Mouse (Mus musculus): ENCODE measurements around the gene Gale. TPM values are rescaled to one million over a fixed set of nuclear protein-coding genes. Genes with fewer than 3 reads are reported as not detected.
"Not testable (repeated sequence)": the region's sequence is repeated elsewhere in the genome, so short reads cannot be mapped to it uniquely, and the experiment has no call there.

Gene Gale
- polyA plus RNA-seq, 1 experiment from 2014 or later = 62.2 TPM

DNA sequence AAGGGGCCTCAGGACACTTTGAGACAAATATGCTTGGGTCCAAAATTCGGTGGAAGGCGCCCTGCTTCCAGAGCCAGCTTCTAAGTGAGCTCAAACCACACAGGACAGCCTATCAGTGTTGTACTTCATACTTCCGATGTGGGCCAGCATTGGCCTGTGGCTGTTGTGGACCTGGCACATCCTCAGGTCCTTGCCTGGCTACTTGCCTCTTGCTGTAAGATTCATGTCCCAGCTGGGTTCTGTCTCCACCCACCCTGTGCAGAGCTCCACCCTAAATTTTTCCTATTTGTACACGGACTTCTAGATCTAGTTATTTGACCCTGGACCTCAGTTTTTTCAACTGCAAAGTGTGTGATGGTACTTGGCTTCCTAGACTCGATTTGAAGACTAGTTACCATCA lies 28.0 kb upstream of the Gale start:
- Histone ChIP-seq H3K9ac (ENCODE audit: low read length) (no peak overlapping the region), H3K4me3 (ENCODE audit: low read depth, low read length) (no peak overlapping the region), H3K9me3 (ENCODE audit: control insufficient read depth, low read length) (no peaks in the 10 kb centered on the region), H3K27me3 (replicated peaks; ENCODE audit: control insufficient read depth, insufficient read depth, low read length) (no peaks in the 10 kb centered on the region), H3K27ac (ENCODE audit: low read depth) (no peak overlapping the region), H3K36me3 (ENCODE audit: control insufficient read depth, insufficient read depth, low read length) (peaks cover 50% of the 10 kb centered on the region), H3K4me1 (replicated peaks; ENCODE audit: control insufficient read depth, insufficient read depth, low read length) (no peaks in the 10 kb centered on the region), H3K4me2 (ENCODE audit: low read length) (no peak overlapping the region)
- no peak for ATAC-seq (replicated peaks; ENCODE audit: low FRiP score, low TSS enrichment, low read depth)
- WGBS = 67% methylated on average over 5 of the region's 5 CpGs
- DNase-seq (ENCODE audit: low spot score) = no peak

DNA sequence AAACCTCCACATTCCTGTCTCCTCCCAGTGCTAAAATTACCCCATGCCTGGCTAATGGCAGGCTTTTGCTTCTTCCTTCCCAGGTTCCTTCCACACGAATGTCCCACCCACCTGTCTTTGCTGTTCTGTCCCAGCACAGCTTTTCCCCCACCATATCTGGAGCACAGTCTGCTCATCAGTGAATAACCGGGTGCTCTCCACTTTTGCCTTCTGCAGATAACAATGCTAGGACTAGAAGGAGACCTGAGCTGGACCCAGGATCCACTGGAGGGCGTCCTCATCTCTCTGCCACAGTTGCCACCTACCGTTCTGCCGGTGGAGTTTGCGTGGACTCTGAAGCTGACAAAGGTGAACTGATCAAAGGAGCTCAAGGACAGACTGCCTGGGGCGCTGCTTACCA lies 24.7 kb upstream of the Gale start:
- peaks cover 42% of the 10 kb centered on the region for H3K36me3 ChIP-seq (ENCODE audit: control insufficient read depth, insufficient read depth, low read length)

DNA sequence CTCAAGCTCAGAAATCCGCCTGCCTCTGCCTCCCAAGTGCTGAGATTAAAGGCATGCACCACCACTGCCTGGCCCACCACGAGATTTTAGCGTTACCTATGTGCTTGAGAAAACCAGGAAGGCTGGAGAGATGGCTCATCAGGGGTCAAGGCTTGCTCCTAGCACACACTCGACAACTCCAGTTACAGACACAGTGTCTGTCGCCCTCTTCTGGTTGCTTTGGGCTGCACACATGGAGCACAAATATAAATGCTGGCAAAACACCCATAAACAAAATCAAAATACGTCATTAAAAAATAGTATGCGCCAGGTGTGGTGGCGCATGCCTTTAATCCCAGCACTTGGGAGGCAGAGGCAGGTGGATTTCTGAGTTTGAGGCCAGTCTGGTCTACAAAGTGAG lies 22.5 kb upstream of the Gale start:
- H3K27me3 ChIP-seq (replicated peaks; ENCODE audit: control insufficient read depth, insufficient read depth, low read length); H3K9me3 ChIP-seq (ENCODE audit: control insufficient read depth, low read length); H3K4me2 ChIP-seq (ENCODE audit: low read length); H3K27ac ChIP-seq (ENCODE audit: low read depth); DNase-seq (ENCODE audit: low spot score); H3K9ac ChIP-seq (ENCODE audit: low read length); H3K4me1 ChIP-seq (replicated peaks; ENCODE audit: control insufficient read depth, insufficient read depth, low read length); H3K4me3 ChIP-seq (ENCODE audit: low read depth, low read length); ATAC-seq (replicated peaks; ENCODE audit: low FRiP score, low TSS enrichment, low read depth): not testable (repeated sequence)
- 85% methylated on average over 8 of the region's 8 CpGs for WGBS
- peaks cover 28% of the 10 kb centered on the region for H3K36me3 ChIP-seq (ENCODE audit: control insufficient read depth, insufficient read depth, low read length)

More for the DNA sequence above, 24.7 kb upstream of the Gale start:
- no peak overlapping the region for H3K4me2 ChIP-seq (ENCODE audit: low read length)
- DNase-seq (ENCODE audit: low spot score) = no peak
- H3K27ac ChIP-seq (ENCODE audit: low read depth) = no peak overlapping the region
- H3K4me3 ChIP-seq (ENCODE audit: low read depth, low read length) = no peak overlapping the region
- H3K27me3 ChIP-seq (replicated peaks; ENCODE audit: control insufficient read depth, insufficient read depth, low read length) = no peaks in the 10 kb centered on the region
- H3K4me1 ChIP-seq (replicated peaks; ENCODE audit: control insufficient read depth, insufficient read depth, low read length) = no peaks in the 10 kb centered on the region
- WGBS = 77% methylated on average over 7 of the region's 7 CpGs
- no peak for ATAC-seq (replicated peaks; ENCODE audit: low FRiP score, low TSS enrichment, low read depth)
- H3K9ac ChIP-seq (ENCODE audit: low read length) = no peak overlapping the region
- no peaks in the 10 kb centered on the region for H3K9me3 ChIP-seq (ENCODE audit: control insufficient read depth, low read length)

DNA sequence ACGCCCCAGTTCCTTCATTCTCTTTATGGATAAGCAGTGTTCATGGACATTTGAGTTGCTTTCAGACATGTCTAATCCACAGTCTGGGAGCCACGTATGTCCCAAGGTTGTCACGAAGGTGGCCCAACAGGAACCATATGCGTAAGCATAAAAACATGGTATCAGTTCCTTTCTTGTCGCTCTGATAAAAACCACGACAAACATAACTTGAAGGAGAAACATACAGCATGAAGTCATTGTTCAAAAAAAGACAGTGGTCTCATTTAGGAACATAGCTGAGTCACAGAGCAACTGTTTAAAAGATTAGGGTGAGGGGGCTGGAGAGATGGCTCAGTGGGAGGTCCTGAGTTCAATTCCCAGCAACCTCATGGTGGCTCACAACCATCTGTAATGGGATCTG lies 21.3 kb upstream of the Gale start:
- Histone ChIP-seq H3K9me3 (ENCODE audit: control insufficient read depth, low read length) (no peaks in the 10 kb centered on the region), H3K4me3 (ENCODE audit: low read depth, low read length) (no peak overlapping the region), H3K27me3 (replicated peaks; ENCODE audit: control insufficient read depth, insufficient read depth, low read length) (no peaks in the 10 kb centered on the region), H3K36me3 (ENCODE audit: control insufficient read depth, insufficient read depth, low read length) (peaks cover 20% of the 10 kb centered on the region), H3K9ac (ENCODE audit: low read length) (no peak overlapping the region), H3K27ac (ENCODE audit: low read depth) (no peak overlapping the region), H3K4me2 (ENCODE audit: low read length) (no peak overlapping the region), H3K4me1 (replicated peaks; ENCODE audit: control insufficient read depth, insufficient read depth, low read length) (no peaks in the 10 kb centered on the region)
- no peak for ATAC-seq (replicated peaks; ENCODE audit: low FRiP score, low TSS enrichment, low read depth)
- DNase-seq (ENCODE audit: low spot score) = no peak
- 79% methylated on average over 6 of the region's 6 CpGs for WGBS

DNA sequence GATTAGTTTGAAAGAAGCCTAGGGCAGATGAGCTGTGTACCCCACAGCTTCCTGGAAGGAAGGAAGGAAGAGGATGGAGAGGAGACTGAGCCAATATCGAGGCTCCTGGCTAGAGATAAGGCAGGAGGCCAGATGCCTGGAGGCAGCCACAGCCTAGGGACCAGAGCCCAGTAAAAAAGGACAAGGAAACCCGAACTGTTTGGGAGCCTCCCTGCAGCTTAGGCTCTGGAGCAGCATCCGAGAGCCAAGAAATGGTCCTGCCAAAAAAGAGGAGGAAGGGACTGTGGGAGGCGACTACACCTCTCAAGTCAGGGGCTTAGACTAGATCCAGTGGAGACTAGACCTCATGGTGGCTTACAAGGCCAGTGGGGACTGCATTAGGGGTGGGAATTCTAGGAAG lies 20.1 kb upstream of the Gale start:
- Histone ChIP-seq H3K9me3 (ENCODE audit: control insufficient read depth, low read length) (no peaks in the 10 kb centered on the region), H3K4me2 (ENCODE audit: low read length) (no peak overlapping the region), H3K4me3 (ENCODE audit: low read depth, low read length) (no peak overlapping the region), H3K4me1 (replicated peaks; ENCODE audit: control insufficient read depth, insufficient read depth, low read length) (no peaks in the 10 kb centered on the region; the same call in 1 of the 2 replicates), H3K9ac (ENCODE audit: low read length) (no peak overlapping the region), H3K36me3 (ENCODE audit: control insufficient read depth, insufficient read depth, low read length) (peaks cover 18% of the 10 kb centered on the region), H3K27me3 (replicated peaks; ENCODE audit: control insufficient read depth, insufficient read depth, low read length) (no peaks in the 10 kb centered on the region), H3K27ac (ENCODE audit: low read depth) (no peak overlapping the region)
- DNase-seq (ENCODE audit: low spot score) (no peak), ATAC-seq (replicated peaks; ENCODE audit: low FRiP score, low TSS enrichment, low read depth) (no peak)
- WGBS = 59% methylated on average over 4 of the region's 4 CpGs

DNA sequence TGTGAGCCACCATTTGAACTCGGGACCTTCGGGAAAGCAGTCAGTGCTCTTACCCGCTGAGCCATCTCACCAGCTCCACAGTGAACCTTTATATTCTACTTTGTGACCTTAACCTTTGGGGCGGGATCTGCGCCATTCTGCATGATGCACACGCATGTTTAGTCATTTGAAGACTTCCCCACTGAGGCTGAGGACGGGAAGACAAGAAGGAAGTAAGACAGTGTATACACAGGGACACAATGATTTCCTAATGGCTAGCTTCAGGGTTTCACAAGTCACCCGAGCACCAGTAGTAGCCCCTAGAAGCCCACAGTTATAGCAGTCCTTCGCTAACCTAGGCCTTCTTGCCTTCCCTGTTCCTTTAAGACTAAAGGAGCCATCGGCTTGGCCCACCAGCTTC lies 17.8 kb upstream of the Gale start:
- WGBS = 72% methylated on average over 10 of the region's 10 CpGs
- no peak overlapping the region for H3K27ac ChIP-seq (ENCODE audit: low read depth)
- H3K27me3 ChIP-seq (replicated peaks; ENCODE audit: control insufficient read depth, insufficient read depth, low read length) = no peaks in the 10 kb centered on the region
- no peak; the same call in 1 of the 2 replicates for ATAC-seq (replicated peaks; ENCODE audit: low FRiP score, low TSS enrichment, low read depth)
- H3K9me3 ChIP-seq (ENCODE audit: control insufficient read depth, low read length) = no peaks in the 10 kb centered on the region
- peak overlapping the region; percentile 82 for H3K4me2 ChIP-seq (ENCODE audit: low read length)
- H3K36me3 ChIP-seq (ENCODE audit: control insufficient read depth, insufficient read depth, low read length) = peaks cover 4% of the 10 kb centered on the region
- peak overlapping the region; percentile 89 for H3K4me3 ChIP-seq (ENCODE audit: low read depth, low read length)
- no peaks in the 10 kb centered on the region; the same call in 1 of the 2 replicates for H3K4me1 ChIP-seq (replicated peaks; ENCODE audit: control insufficient read depth, insufficient read depth, low read length)
- DNase-seq (ENCODE audit: low spot score) = no peak
- peak overlapping the region; percentile 74; the same call in 1 of the 2 replicates for H3K9ac ChIP-seq (ENCODE audit: low read length)

DNA sequence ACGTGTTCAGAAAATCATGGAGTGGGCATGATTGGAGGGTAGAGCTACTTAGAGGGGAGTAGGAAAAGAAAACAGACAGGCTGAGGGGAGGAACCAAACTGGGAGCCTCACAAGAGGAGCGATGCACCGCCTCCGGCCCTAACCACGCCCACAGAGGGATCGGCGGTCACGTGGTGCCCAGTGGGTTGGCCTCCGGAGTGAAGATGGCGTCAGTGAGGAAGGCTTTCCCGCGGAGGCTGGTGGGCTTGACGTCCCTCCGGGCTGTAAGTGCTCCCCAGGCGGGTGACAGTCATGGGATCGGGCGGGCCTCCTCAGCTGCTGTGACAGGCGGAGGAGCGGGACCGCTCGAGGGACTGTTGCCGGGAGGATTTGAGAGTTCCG lies 17.3 kb upstream of the Gale start, which contains the start of gene Hmgcl:
Hmgcl (plus strand) TSS at position 171 of the 381 bp plus-strand sequence.
- no peaks in the 10 kb centered on the region for H3K27me3 ChIP-seq (replicated peaks; ENCODE audit: control insufficient read depth, insufficient read depth, low read length)
- H3K27ac ChIP-seq (ENCODE audit: low read depth) = peak within 1 kb of the TSS; percentile 43; the same call in 1 of the 2 replicates
- H3K4me1 ChIP-seq (replicated peaks; ENCODE audit: control insufficient read depth, insufficient read depth, low read length) = no peaks in the 10 kb centered on the region; the same call in 1 of the 2 replicates
- H3K4me3 ChIP-seq (ENCODE audit: low read depth, low read length) = peak within 1 kb of the TSS; percentile 89
- H3K36me3 ChIP-seq (ENCODE audit: control insufficient read depth, insufficient read depth, low read length) = peaks cover 5% of the 10 kb centered on the region; the same call in 1 of the 2 replicates
- DNase-seq (ENCODE audit: low spot score) = peak; percentile 96
- H3K9me3 ChIP-seq (ENCODE audit: control insufficient read depth, low read length) = no peaks in the 10 kb centered on the region
- ATAC-seq (replicated peaks; ENCODE audit: low FRiP score, low TSS enrichment, low read depth) = peak; percentile 89
- WGBS = 0% methylated on average over 23 of the region's 23 CpGs
- H3K4me2 ChIP-seq (ENCODE audit: low read length) = peak within 1 kb of the TSS; percentile 82
- peak within 1 kb of the TSS; percentile 74 for H3K9ac ChIP-seq (ENCODE audit: low read length)

DNA sequence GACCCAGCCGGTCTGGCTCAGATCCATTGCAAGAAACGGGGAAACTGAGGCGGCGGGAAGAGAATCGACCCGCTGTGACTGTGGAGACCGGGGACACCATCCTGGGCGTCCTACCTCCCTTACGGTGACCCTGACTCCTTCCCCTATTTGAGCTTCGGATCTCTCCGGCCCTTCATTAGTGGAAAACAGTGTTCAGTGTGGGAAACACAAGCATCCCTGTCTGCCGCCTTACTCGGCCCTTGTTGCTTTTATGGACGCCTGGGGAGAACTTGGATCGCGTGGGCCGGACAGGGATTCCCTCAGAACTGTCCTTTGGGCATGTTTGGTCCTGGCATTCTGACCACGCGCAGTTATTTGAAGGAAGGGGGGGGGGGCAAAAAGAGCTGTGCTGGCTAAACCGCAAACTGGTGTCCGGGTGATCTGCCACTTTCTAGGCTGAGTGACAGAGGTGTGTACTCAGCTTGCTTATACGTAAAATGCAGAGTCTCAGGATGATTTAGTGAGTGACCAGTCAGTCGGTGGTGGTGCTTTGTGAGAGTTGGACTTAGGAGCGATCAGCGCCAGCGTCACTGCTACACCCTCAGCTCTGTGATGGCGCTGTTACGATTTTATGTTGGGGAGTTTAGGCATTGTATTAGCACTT lies 16.7 kb upstream of the Gale start:
- H3K4me1 ChIP-seq (replicated peaks; ENCODE audit: control insufficient read depth, insufficient read depth, low read length) = no peaks in the 10 kb centered on the region; the same call in 1 of the 2 replicates
- peaks cover 10% of the 10 kb centered on the region for H3K36me3 ChIP-seq (ENCODE audit: control insufficient read depth, insufficient read depth, low read length)
- peak overlapping the region; percentile 82 for H3K4me2 ChIP-seq (ENCODE audit: low read length)
- DNase-seq (ENCODE audit: low spot score) (no peak), ATAC-seq (replicated peaks; ENCODE audit: low FRiP score, low TSS enrichment, low read depth) (no peak)
- 0 out of 2 replicates have a peak, but pooled peaks cover 3% of the 10 kb centered on the region for H3K9me3 ChIP-seq (ENCODE audit: control insufficient read depth, low read length)
- WGBS = under 1% methylated on average over 28 of the region's 28 CpGs
- peak overlapping the region; percentile 89 for H3K4me3 ChIP-seq (ENCODE audit: low read depth, low read length)
- peak overlapping the region; percentile 43; the same call in 1 of the 2 replicates for H3K27ac ChIP-seq (ENCODE audit: low read depth)
- H3K9ac ChIP-seq (ENCODE audit: low read length) = peak overlapping the region; percentile 74
- no peaks in the 10 kb centered on the region for H3K27me3 ChIP-seq (replicated peaks; ENCODE audit: control insufficient read depth, insufficient read depth, low read length)

DNA sequence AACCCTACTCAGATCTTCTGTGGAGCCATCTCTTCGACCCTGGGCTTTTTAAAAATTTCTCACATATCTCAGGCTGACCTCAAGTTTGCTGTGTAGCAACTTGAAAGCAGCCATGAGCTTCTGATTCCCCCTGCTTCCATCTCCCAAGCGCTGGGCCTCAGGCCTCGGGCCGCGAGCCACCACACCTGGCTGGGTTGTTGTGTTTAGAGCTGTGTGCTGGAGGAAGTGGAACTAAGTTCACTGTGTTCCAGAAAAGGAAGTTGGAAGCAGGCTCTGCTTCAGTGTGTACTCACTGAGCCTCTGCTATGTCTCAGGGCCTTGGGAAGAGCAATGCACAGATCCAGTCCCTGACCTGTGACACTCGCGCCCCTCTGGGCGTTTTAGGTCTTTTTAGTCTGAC lies 15.4 kb upstream of the Gale start:
- H3K9ac ChIP-seq (ENCODE audit: low read length) = no peak overlapping the region
- no peaks in the 10 kb centered on the region; the same call in 1 of the 2 replicates for H3K4me1 ChIP-seq (replicated peaks; ENCODE audit: control insufficient read depth, insufficient read depth, low read length)
- H3K4me3 ChIP-seq (ENCODE audit: low read depth, low read length) = no peak overlapping the region
- no peak overlapping the region for H3K4me2 ChIP-seq (ENCODE audit: low read length)
- peaks cover 18% of the 10 kb centered on the region for H3K36me3 ChIP-seq (ENCODE audit: control insufficient read depth, insufficient read depth, low read length)
- no peak overlapping the region for H3K27ac ChIP-seq (ENCODE audit: low read depth)
- no peaks in the 10 kb centered on the region for H3K27me3 ChIP-seq (replicated peaks; ENCODE audit: control insufficient read depth, insufficient read depth, low read length)
- H3K9me3 ChIP-seq (ENCODE audit: control insufficient read depth, low read length) = 0 out of 2 replicates have a peak, but pooled peaks cover 3% of the 10 kb centered on the region
- DNase-seq (ENCODE audit: low spot score) = no peak
- 91% methylated on average over 8 of the region's 8 CpGs for WGBS
- no peak for ATAC-seq (replicated peaks; ENCODE audit: low FRiP score, low TSS enrichment, low read depth)

Measured in intestine, embryonic 14.5 days (tissue).